ENCODE assay signal across 21 mouse cellular contexts in genomic region chrX:117390187-117390586, GRCm38 (mm10).
DNase-seq lines count a peak whose midpoint lies in the region; TF ChIP-seq lines count a peak whose summit lies in the region.
"Had no signal": no experiment of that assay in that cellular context is flagged by ENCODE, and none has a peak within 500 bp of the region (broad histone marks: within the 10 kb centered on the region; RNA-seq: fewer than 3 reads in every experiment).

No protein-coding gene starts in this region.

- no peak for TF ChIP-seq RAD21 in MEL (IDR thresholded peaks at IDR 0.05; ENCODE audit: low read depth, low read length)

- peak; percentile 10 to 65; a peak in 2 of 4 replicates for TF ChIP-seq EP300 in MEL (IDR thresholded peaks at IDR 0.05; ENCODE audit: low read depth in 1 of 2, low read length in 2 of 2)

- H3K9me3 ChIP-seq in MEL (replicated peaks; ENCODE audit: insufficient read depth, low read length) = no peaks in the 10 kb centered on the region
- H3K9me3 ChIP-seq: G1E had no signal

- H3K79me2 ChIP-seq in MEL (ENCODE audit: control insufficient read depth, insufficient read depth, low read length, poor library complexity) = no peaks in the 10 kb centered on the region

- 0 out of 4 replicates have a peak, but pooled peaks cover 0 to 2% of the 10 kb centered on the region in 2 experiments for H3K36me3 ChIP-seq in MEL (ENCODE audit: control insufficient read depth in 1 of 2, insufficient read depth in 2 of 2, low read length in 2 of 2)
- H3K36me3 ChIP-seq: G1E had no signal

- no peak for TF ChIP-seq CTCF in MEL (IDR thresholded peaks at IDR 0.05 in 2 of 3, conservative IDR thresholded peaks at IDR 0.05 in 1 of 3; ENCODE audit: control insufficient read depth in 1 of 3, insufficient read depth in 1 of 3, low read depth in 2 of 3, low read length in 3 of 3, poor library complexity in 1 of 3, severe bottlenecking in 1 of 3)
- TF ChIP-seq CTCF in layer of hippocampus, adult 2 months (conservative IDR thresholded peaks at IDR 0.05) = no peak

- DNase-seq in 416B (ENCODE audit: low read depth) = peak; percentile 48
- DNase-seq in MEL (ENCODE audit: low read depth, low spot score) = peak; percentile 58
- DNase-seq in MEL-GATA-1-ER (ENCODE audit: extremely low read depth, low read depth) = peak; percentile 33
- no peak for DNase-seq in layer of hippocampus, adult 2 months (ENCODE audit: low spot score in 2 of 2)
- DNase-seq in left cerebral cortex, postnatal 36 days (ENCODE audit: low spot score in 2 of 2) = no peak
- no peak for DNase-seq in layer of hippocampus, adult 9-11 months
- DNase-seq: adrenal gland, adult 2 months; adrenal gland, adult 8-10 months; adrenal gland, postnatal 10 days; adrenal gland, postnatal 14 days; adrenal gland, postnatal 25 days; adrenal gland, postnatal 36 days; B cell, adult 2 months; cerebellum, adult 11 months; cerebellum, adult 11-12 months; cerebellum, adult 18-20 months; cerebellum, adult 2 months; cerebellum, adult 8-10 months; cerebellum, adult 9-10 months had no signal

- no peak for TF ChIP-seq POLR2A in MEL (IDR thresholded peaks at IDR 0.05; ENCODE audit: control insufficient read depth in 1 of 2, insufficient read depth in 1 of 2, low read depth in 1 of 2, low read length in 2 of 2, poor library complexity in 1 of 2)

- no peaks in the 10 kb centered on the region for H3K27me3 ChIP-seq in MEL (ENCODE audit: control insufficient read depth in 1 of 2, insufficient read depth in 2 of 2, low read length in 2 of 2)
- H3K27me3 ChIP-seq: CH12.LX had no signal

- H3K4me3 ChIP-seq in MEL (ENCODE audit: control insufficient read depth in 1 of 2, insufficient read depth in 1 of 2, low read depth in 2 of 2, low read length in 2 of 2) = no peak overlapping the region
- no peak overlapping the region for H3K4me3 ChIP-seq in layer of hippocampus, adult 2 months

- H3K4me1 ChIP-seq in MEL (ENCODE audit: control insufficient read depth in 1 of 2, insufficient read depth in 2 of 2, low read length in 2 of 2) = no peaks in the 10 kb centered on the region

- intact Hi-C loops in left cerebral cortex, postnatal 36 days (cut with DNase I) = no loop called here

- H3K9ac ChIP-seq in MEL (ENCODE audit: control insufficient read depth, low read depth, low read length, poor library complexity, severe bottlenecking) = no peak overlapping the region

- H3K27ac ChIP-seq in MEL (ENCODE audit: control insufficient read depth, low read depth, low read length) = no peak overlapping the region
- no peak overlapping the region for H3K27ac ChIP-seq in layer of hippocampus, adult 2 months

TF ChIP-seq in MEL, 35 proteins besides CTCF, POLR2A, EP300 and RAD21:
- TF ChIP-seq MEF2A (IDR thresholded peaks at IDR 0.05; ENCODE audit: extremely low read depth, insufficient replicate concordance, low read depth, low read length, poor library complexity, severe bottlenecking) (no peak), NRF1 (IDR thresholded peaks at IDR 0.05; ENCODE audit: insufficient read depth, low read depth, low read length, poor library complexity, severe bottlenecking) (no peak), RCOR1 (IDR thresholded peaks at IDR 0.05; ENCODE audit: low read depth, low read length) (no peak), NELFE (IDR thresholded peaks at IDR 0.05; ENCODE audit: low read depth, low read length) (no peak), BHLHE40 (IDR thresholded peaks at IDR 0.05; ENCODE audit: borderline replicate concordance, low read depth, low read length) (no peak), TCF12 (IDR thresholded peaks at IDR 0.05; ENCODE audit: low read depth, low read length) (0 out of 2 replicates have a peak, but pooled peaks have one; percentile 11)

Comparison
In these comparisons a context has a peak if more than half of its experiments do, and no peak if none do; other contexts are left out.
1. DNase-seq: peak in 416B (single experiment), MEL (single experiment) and MEL-GATA-1-ER (single experiment); none in layer of hippocampus, adult 2 months (0 of 2), left cerebral cortex, postnatal 36 days (0 of 2) and layer of hippocampus, adult 9-11 months (single experiment).